Mouse (Mus musculus) heart, embryonic 12.5 days (tissue): Measurements from ENCODE around the gene Ssr3. TPM values are rescaled to one million over a fixed set of nuclear protein-coding genes. Genes with fewer than 3 reads are reported as not detected.

Experiments used
- ATAC-seq: fragments of 200-750 bp; cut with Nextera tagmentation; 2 replicates; pipeline ENCODE4 v1.8.0; 2017; ENCODE audit warnings: moderate TSS enrichment, moderate library complexity; ENCODE audit not compliant: insufficient number of reproducible peaks, low FRiP score
- H3K27ac ChIP-seq: fragments of 300-500 bp; sonication (generic); 2 replicates; pipeline ENCODE4 v1.5.1; 2016; ENCODE audit warnings: mild to moderate bottlenecking, moderate library complexity; ENCODE audit not compliant: poor library complexity, severe bottlenecking
- H3K27me3 ChIP-seq: fragments of 300-500 bp; sonication (generic); replicated peaks from 2 replicates; pipeline ENCODE4 v1.6.1; 2016; ENCODE audit warnings: mild to moderate bottlenecking, moderate library complexity
- H3K36me3 ChIP-seq: fragments of 300-500 bp; sonication (generic); 2 replicates; pipeline ENCODE4 v1.6.1; 2016; ENCODE audit warnings: mild to moderate bottlenecking, moderate library complexity
- H3K4me1 ChIP-seq: fragments of 300-500 bp; sonication (generic); replicated peaks from 2 replicates; pipeline ENCODE4 v1.6.1; 2016; ENCODE audit warnings: mild to moderate bottlenecking
- H3K4me2 ChIP-seq: fragments of 300-500 bp; sonication (generic); 2 replicates; pipeline ENCODE4 v1.6.1; 2016; ENCODE audit warnings: mild to moderate bottlenecking, moderate library complexity
- H3K4me3 ChIP-seq: fragments of 300-500 bp; sonication (generic); 2 replicates; pipeline ENCODE4 v1.5.1; 2016; ENCODE audit warnings: mild to moderate bottlenecking
- H3K9ac ChIP-seq: fragments of 300-500 bp; sonication (generic); 2 replicates; pipeline ENCODE4 v1.6.1; 2016; ENCODE audit warnings: mild to moderate bottlenecking, moderate library complexity
- H3K9me3 ChIP-seq: fragments of 300-500 bp; sonication (generic); replicated peaks from 2 replicates; pipeline ENCODE4 v1.6.1; 2016; ENCODE audit warnings: mild to moderate bottlenecking, moderate library complexity
- WGBS: fragments of 180-500 bp; shearing (Covaris S2); methylation state at CpG from one replicate; pipeline ENCODE4 v1.1.7; 2016; 5-methylcytosine and 5-hydroxymethylcytosine counted together
- polyA plus RNA-seq: library from polyadenylated mRNA; unstranded; fragments of >200 nt; fragmentation: Nextera tagmentation; extraction: Ambion mirVana; gene quantifications from 2 replicates; pipeline ENCODE4 v1.2.1, GENCODE M21; 2016

Gene Ssr3
- polyA plus RNA-seq, 1 experiment from 2014 or later = 248 TPM

DNA sequence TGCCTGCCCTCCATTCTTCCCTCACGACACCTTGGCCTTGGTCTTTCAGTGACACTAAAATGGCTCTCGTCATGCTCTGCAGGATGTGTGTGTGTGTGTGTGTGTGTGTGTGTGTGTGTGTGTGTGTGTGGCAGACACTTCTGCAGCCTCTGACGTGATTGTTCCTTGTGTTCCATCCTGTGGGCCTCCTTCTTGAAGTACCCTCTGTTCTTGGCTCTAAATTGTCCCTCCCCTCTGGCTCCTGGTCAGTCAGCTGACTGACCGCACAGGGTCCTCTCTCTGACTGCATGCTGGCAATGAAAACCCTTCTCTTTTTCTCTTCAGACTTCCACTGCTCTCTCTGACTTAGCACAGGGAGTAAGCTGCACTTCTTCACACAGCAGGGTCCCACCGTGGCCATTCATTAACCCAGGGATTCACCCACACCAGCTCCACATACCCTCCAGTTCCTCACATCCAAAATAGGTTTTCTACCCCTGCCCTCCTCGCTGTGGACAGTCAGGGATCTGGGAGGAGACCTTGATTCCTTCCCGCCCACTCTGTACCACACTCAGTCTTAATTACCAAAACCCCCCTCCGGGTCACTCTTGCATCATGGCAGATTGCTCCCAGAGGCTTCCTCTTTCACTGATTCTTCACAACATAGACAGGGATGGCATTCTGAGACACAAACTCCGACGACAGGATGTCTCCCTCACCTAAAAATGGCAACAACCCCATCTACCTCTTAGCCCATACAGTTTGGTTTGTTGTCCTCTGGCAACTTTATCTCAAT, 39.0 kb downstream of the Ssr3 start:
- Histone ChIP-seq H3K4me1 (peaks cover 19% of the 10 kb centered on the region), H3K9ac (no peak overlapping the region), H3K4me3 (no peak overlapping the region), H3K36me3 (no peaks in the 10 kb centered on the region), H3K4me2 (no peak overlapping the region), H3K9me3 (no peaks in the 10 kb centered on the region), H3K27ac (no peak overlapping the region; the same call in 1 of the 2 replicates), H3K27me3 (no peaks in the 10 kb centered on the region)
- no peak for ATAC-seq
- WGBS = 64% methylated on average over 10 of the region's 10 CpGs

DNA sequence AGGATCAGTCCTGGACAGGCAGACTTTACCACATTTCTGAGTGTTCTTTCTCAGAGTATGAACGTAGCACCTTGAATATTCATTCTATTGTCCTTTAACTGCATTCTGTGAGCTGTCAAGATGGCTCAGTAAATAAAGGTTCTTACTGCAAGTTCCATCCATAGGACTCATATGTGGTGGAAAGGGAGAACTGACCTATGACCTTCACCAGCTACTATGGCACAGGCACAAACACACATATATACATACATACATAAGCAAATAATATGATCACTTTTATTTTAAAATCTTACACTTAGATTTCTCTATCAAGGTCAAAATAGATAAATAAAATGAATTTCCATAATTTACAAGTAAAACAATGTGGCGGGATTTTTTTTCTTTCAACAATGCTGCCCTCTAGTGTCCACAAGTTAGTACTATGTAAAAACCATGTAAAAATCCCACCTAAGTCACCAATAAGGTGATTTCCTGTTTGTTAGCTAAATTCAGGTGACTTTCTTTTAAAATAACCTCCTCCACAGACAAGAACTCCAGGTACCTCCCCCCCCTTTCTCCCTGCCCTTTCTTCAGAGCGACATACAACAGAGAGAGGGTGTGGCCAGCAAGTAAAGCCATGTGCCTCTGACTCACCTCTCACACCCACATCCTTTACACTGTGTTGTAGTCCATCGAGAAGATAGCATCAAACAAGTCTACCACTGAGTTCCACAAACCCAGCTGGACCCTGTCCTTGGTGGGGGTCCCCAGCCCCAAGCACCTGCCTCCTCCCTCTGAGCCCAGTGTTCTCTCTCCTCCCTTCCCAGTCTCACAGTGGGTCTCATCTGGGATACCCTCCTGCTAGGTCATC, 39.9 kb downstream of the Ssr3 start:
- H3K4me1 ChIP-seq = peaks cover 14% of the 10 kb centered on the region
- WGBS = 40% methylated on average over 4 of the region's 4 CpGs
- H3K4me3 ChIP-seq = no peak overlapping the region
- no peak overlapping the region for H3K9ac ChIP-seq
- no peaks in the 10 kb centered on the region for H3K27me3 ChIP-seq
- no peak overlapping the region for H3K4me2 ChIP-seq
- ATAC-seq = 0 out of 2 replicates have a peak, but pooled peaks have one; percentile 48
- no peak overlapping the region for H3K27ac ChIP-seq
- H3K36me3 ChIP-seq = no peaks in the 10 kb centered on the region
- no peaks in the 10 kb centered on the region for H3K9me3 ChIP-seq

DNA sequence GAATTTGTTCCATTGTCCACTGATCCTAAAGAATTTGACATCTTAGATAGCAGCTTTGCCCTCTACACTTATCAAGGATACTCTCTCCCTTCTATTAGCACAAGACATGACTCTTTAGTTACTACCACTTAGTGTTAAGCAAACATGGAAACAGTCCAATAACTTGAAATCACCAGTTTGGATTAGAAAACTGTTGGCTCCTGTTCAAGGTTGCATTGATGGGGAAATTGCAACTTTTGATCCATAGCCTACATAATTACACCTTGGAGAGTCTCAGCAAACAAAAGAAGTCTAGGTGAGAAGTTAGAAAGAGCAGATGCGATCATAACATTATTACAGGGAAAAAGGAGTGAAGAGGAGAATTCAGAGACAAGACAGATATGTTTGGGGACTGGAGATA, 46.2 kb downstream of the Ssr3 start:
- H3K4me3 ChIP-seq = no peak overlapping the region
- 87% methylated on average over 1 of the region's 1 CpGs for WGBS
- no peak overlapping the region for H3K4me2 ChIP-seq
- ATAC-seq = no peak
- no peaks in the 10 kb centered on the region for H3K9me3 ChIP-seq
- no peaks in the 10 kb centered on the region for H3K36me3 ChIP-seq
- H3K27ac ChIP-seq = no peak overlapping the region
- H3K27me3 ChIP-seq = no peaks in the 10 kb centered on the region
- H3K9ac ChIP-seq = no peak overlapping the region
- no peaks in the 10 kb centered on the region for H3K4me1 ChIP-seq

DNA sequence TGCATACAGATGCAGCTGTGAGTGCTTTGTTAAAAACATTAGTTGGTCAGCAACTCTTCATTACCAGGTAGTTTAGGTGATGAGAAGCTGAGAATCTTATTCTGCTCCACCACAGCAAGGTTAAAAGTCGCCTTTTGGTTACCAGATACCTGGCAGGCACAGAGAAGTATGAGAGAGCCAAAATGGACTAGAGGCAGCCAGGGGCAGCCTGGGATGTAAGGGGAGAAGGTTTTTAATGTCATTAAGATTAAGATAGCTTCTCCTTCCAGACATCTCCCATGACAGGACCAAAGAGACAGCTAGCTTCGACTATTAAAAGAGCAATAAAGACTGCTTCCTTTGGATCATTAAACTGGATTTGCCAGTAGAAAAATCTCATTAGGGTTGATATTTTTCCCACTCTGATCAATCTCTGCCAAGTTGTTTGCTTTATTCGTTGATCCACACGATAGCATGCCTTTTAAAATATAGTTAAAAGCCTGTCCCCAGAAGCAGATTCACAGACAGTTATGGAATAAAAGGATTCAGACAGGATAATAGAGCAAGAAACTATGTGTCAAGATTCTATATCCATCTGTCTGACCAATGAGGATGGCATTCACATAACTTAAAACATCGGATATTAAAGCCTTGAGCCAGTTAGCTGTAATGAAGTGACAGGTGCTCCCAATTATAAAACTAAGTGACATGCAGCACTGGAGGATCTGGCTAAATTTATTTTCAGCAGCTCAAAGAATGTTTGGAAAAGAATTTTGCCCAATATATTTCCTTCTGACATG, 52.1 kb downstream of the Ssr3 start:
- H3K4me2 ChIP-seq = no peak overlapping the region
- no peak overlapping the region for H3K9ac ChIP-seq
- no peaks in the 10 kb centered on the region for H3K9me3 ChIP-seq
- H3K27me3 ChIP-seq = no peaks in the 10 kb centered on the region
- no peaks in the 10 kb centered on the region for H3K4me1 ChIP-seq
- ATAC-seq = no peak
- no peak overlapping the region for H3K4me3 ChIP-seq
- no peak overlapping the region for H3K27ac ChIP-seq
- WGBS = 77% methylated on average over 5 of the region's 5 CpGs
- no peaks in the 10 kb centered on the region for H3K36me3 ChIP-seq

DNA sequence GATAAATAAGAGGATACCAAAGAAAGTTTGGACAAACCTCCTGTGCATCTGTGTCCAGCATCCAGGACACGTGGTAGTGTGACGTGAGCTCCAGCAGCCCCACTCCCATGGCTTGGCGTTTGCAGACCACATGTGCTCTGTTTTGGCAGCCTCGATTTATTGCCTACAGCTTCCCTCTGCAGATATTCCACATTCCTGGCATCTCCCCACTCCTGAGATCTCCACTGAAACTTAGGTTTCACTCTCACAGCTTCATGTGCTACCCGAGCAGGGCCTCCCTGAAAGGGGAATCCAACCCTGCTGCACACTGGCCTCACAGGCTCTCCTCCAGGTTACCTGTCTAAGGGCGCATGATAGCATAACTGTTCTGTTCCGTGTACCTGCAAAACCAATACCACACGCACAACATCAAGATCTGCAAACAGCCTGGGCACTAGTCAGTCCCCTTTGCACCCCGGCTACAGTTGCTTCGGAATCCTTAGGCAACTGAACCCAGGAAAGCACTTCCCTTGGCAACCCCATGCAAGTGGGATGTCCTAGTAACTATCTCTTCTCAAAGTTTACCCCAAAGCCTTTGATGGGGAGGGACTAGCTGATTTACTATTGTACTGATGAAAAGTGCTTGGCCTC, 54.5 kb downstream of the Ssr3 start:
- no peaks in the 10 kb centered on the region for H3K27me3 ChIP-seq
- WGBS = 81% methylated on average over 10 of the region's 10 CpGs
- no peak overlapping the region for H3K4me2 ChIP-seq
- no peaks in the 10 kb centered on the region for H3K9me3 ChIP-seq
- no peak for ATAC-seq
- H3K36me3 ChIP-seq = no peaks in the 10 kb centered on the region
- H3K4me1 ChIP-seq = no peaks in the 10 kb centered on the region
- H3K9ac ChIP-seq = no peak overlapping the region
- H3K4me3 ChIP-seq = no peak overlapping the region
- H3K27ac ChIP-seq = no peak overlapping the region

Other genes with a start within 250 kb of the Ssr3 start
- gene Tiparp, start 135.8 kb upstream of the Ssr3 start, polyA plus RNA-seq = 29.7 and 36.3 TPM in 2 replicates